Mouse (Mus musculus) thymus, adult 2 months (tissue): Measurements from ENCODE around the gene Zfp865.

ENCODE experiments used
- CTCF ChIP-seq: fragments of 200-500 bp; IDR thresholded peaks from 2 replicates; pipeline ENCODE4 v1.5.1; 2012; ENCODE audit warnings: mild to moderate bottlenecking, control low read depth, low read length, moderate library complexity, borderline replicate concordance; ENCODE audit not compliant: control insufficient read depth, poor library complexity, insufficient read depth; ENCODE audit errors: extremely low read depth
- POLR2A ChIP-seq: fragments of 200-500 bp; IDR thresholded peaks from 2 replicates; pipeline ENCODE4 v1.6.1; 2012; ENCODE audit warnings: mild to moderate bottlenecking, low read length, control low read depth, moderate library complexity; ENCODE audit not compliant: control insufficient read depth, poor library complexity, insufficient read depth; ENCODE audit errors: extremely low read depth

GRCm38 (mm10) chr7:5014251-5015117 lies 5.7 kb upstream of the Zfp865 start, which contains the start of the genes Zfp524 and Fiz1:
- TF ChIP-seq CTCF, result peak; percentile 13; the same call in 1 of the 2 replicates
- peak; percentile 47; the same call in 1 of the 2 replicates for TF ChIP-seq POLR2A
